Mouse (Mus musculus) mouse embryonic stem cell (cell line): Measurements from ENCODE around the gene Ston1.

Experiments used
- in situ Hi-C, 2 experiments: fragments of 300-500 bp; cut with MboI; formaldehyde crosslinking; loops; 1 replicate in 1 of 2; 3 replicates in 1 of 2; pipeline ENCODE4 v1.14.3; 2019 to 2020; ENCODE audit warnings: low sequenced_read_pairs in 2 of 2, low pct_unique_long_range_greater_than_20kb in 1 of 2, mixed read lengths in 1 of 2; ENCODE audit not compliant: unreplicated experiment in 1 of 2

The Ston1 gene

GRCm38 (mm10) chr17:88597222-88598055, at the start of gene Ston1:
TSS of gene Ston1 (plus strand) at chr17:88597684.
- in situ Hi-C loops: no loop called here

- in situ Hi-C loops: no loop called here
Observed at GRCm38 (mm10) chr17:88549411-88550191, 47.9 kb upstream of the Ston1 start.

- in situ Hi-C loops: no loop called here
Observed at GRCm38 (mm10) chr17:88550351-88550750, 47.1 kb upstream of the Ston1 start.

- in situ Hi-C loops: no loop called here
Observed at GRCm38 (mm10) chr17:88550981-88551940, 46.2 kb upstream of the Ston1 start.

GRCm38 (mm10) chr17:88552556-88552955, 44.9 kb upstream of the Ston1 start:
- in situ Hi-C loops: no loop called here

- in situ Hi-C loops: no loop called here
Observed at GRCm38 (mm10) chr17:88553001-88553449, 44.5 kb upstream of the Ston1 start.

- in situ Hi-C loops: no loop called here
Observed at GRCm38 (mm10) chr17:88553473-88554087, 43.9 kb upstream of the Ston1 start.

GRCm38 (mm10) chr17:88556176-88556575, 41.3 kb upstream of the Ston1 start:
- in situ Hi-C loops: no loop called here

- in situ Hi-C loops: no loop called here
Observed at GRCm38 (mm10) chr17:88556688-88557087, 40.8 kb upstream of the Ston1 start.

GRCm38 (mm10) chr17:88558168-88558842, 39.2 kb upstream of the Ston1 start:
- in situ Hi-C loops: no loop called here

- in situ Hi-C loops: no loop called here
Observed at GRCm38 (mm10) chr17:88563611-88564010, 33.9 kb upstream of the Ston1 start.

GRCm38 (mm10) chr17:88569807-88570540, 27.5 kb upstream of the Ston1 start:
- in situ Hi-C loops: no loop called here

- in situ Hi-C loops: no loop called here
Observed at GRCm38 (mm10) chr17:88570784-88571183, 26.7 kb upstream of the Ston1 start.

GRCm38 (mm10) chr17:88574811-88575210, 22.7 kb upstream of the Ston1 start:
- in situ Hi-C loops: no loop called here

GRCm38 (mm10) chr17:88578522-88579242, 18.8 kb upstream of the Ston1 start:
- in situ Hi-C loops: no loop called here

- in situ Hi-C loops: no loop called here
Observed at GRCm38 (mm10) chr17:88580556-88580955, 16.9 kb upstream of the Ston1 start.
